Mouse (Mus musculus) C2C12 (cell line): ENCODE measurements around the gene L3mbtl4. TPM values are rescaled to one million over a fixed set of nuclear protein-coding genes. Genes with fewer than 3 reads are reported as not detected.

Experiments used
- H3K27me3 ChIP-seq: one replicate; pipeline ENCODE4 v1.6.1; 2011; ENCODE audit not compliant: control insufficient read depth, insufficient read depth, insufficient read length
- H3K36me3 ChIP-seq: one replicate; pipeline ENCODE4 v1.6.1; 2011; ENCODE audit not compliant: control insufficient read depth, insufficient read depth
- H3K4me3 ChIP-seq: one replicate; pipeline ENCODE4 v1.5.1; 2011; ENCODE audit warnings: mild to moderate bottlenecking, control low read depth; ENCODE audit not compliant: poor library complexity, insufficient read depth, severe bottlenecking
- H3K79me2 ChIP-seq: one replicate; pipeline ENCODE4 v1.6.1; 2011; ENCODE audit not compliant: control insufficient read depth, insufficient read depth
- H3K79me3 ChIP-seq: one replicate; pipeline ENCODE4 v1.6.1; 2011; ENCODE audit warnings: low read depth, control low read depth
- H3ac ChIP-seq: one replicate; pipeline ENCODE3; 2011; ENCODE audit warnings: low read depth; ENCODE audit not compliant: control insufficient read depth, insufficient read length
- CEBPB ChIP-seq: IDR thresholded peaks from one replicate; pipeline ENCODE4 v1.6.1; 2011; ENCODE audit warnings: low read depth, mild to moderate bottlenecking, control low read depth, moderate library complexity
- CTCF ChIP-seq: IDR thresholded peaks from one replicate; pipeline ENCODE4 v1.5.1; 2011; ENCODE audit not compliant: control insufficient read depth, insufficient read depth, insufficient read length
- FOSL1 ChIP-seq: IDR thresholded peaks from one replicate; pipeline ENCODE4 v1.8.0; 2011; ENCODE audit warnings: mild to moderate bottlenecking, low read length; ENCODE audit not compliant: poor library complexity, insufficient read depth, severe bottlenecking
- MAX ChIP-seq: IDR thresholded peaks from one replicate; pipeline ENCODE4 v1.6.1; 2011; ENCODE audit warnings: mild to moderate bottlenecking, control low read depth
- MYOD1 ChIP-seq: IDR thresholded peaks from one replicate; pipeline ENCODE4 v1.6.1; 2011; ENCODE audit warnings: low read depth; ENCODE audit not compliant: control insufficient read depth, insufficient read length
- MYOG ChIP-seq: IDR thresholded peaks from one replicate; pipeline ENCODE4 v1.6.1; 2011; ENCODE audit not compliant: control insufficient read depth, insufficient read length; ENCODE audit errors: extremely low read depth
- USF1 ChIP-seq: IDR thresholded peaks from one replicate; pipeline ENCODE4 v1.6.1; 2011; ENCODE audit warnings: low read depth, mild to moderate bottlenecking, control low read depth, moderate library complexity
- polyA plus RNA-seq: library from polyadenylated mRNA; unstranded; fragments of >200 nt; fragmentation: generic; extraction: Trizol; gene quantifications from one replicate; pipeline ENCODE4 v1.2.1, GENCODE M21; 2012; ENCODE audit warnings: missing spikeins

Gene L3mbtl4
- polyA plus RNA-seq, 1 experiment, result not detected

DNA sequence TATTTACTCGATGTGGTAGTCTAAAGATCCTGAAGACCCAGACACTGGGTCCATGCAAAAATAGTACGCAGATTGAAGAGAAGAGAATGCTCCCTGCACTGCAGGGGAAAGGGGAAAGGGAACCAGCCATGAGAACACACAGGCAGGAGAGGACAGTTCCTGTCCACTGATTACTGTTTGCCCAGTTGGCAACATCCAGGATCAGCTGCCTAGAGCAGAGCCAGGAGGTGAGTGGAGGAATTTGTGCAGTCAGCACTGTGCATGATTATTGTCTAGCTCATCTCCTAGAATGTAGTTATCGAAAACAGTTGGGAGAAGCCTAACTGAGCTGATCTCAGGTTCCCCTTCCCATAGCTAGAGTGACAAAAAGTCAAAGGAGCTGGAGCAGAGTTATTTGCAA lies 311.6 kb downstream of the L3mbtl4 start:
- TF ChIP-seq MYOG, result no peak
- no peaks in the 10 kb centered on the region for H3K36me3 ChIP-seq
- H3K4me3 ChIP-seq, result no peak overlapping the region
- no peaks in the 10 kb centered on the region for H3K27me3 ChIP-seq
- no peaks in the 10 kb centered on the region for H3K79me2 ChIP-seq
- no peak overlapping the region for H3ac ChIP-seq
- no peaks in the 10 kb centered on the region for H3K79me3 ChIP-seq

DNA sequence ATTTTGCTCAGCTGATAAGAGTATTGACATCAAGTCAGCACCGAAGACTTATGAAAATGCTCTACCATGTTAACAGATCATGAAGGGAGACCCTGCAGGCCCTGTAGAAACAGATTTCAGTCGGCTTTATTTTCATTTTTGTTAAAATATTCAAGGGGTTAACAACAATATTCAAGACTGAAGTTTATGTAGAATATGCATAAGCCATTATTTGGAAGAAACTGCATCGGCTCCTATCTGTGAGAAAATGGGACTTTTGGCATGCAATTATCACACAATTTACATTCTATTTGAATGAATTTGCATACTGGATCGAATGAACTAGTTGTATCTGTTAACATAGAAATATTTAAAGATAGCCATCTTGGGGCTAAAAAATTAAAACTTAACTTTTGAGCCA lies 318.0 kb downstream of the L3mbtl4 start:
- no peaks in the 10 kb centered on the region for H3K27me3 ChIP-seq
- no peak overlapping the region for H3ac ChIP-seq
- H3K79me2 ChIP-seq, result no peaks in the 10 kb centered on the region
- H3K36me3 ChIP-seq, result no peaks in the 10 kb centered on the region
- no peaks in the 10 kb centered on the region for H3K79me3 ChIP-seq
- TF ChIP-seq MYOG, result no peak
- TF ChIP-seq CEBPB, result no peak
- TF ChIP-seq USF1, result no peak
- TF ChIP-seq MYOD1, result no peak
- TF ChIP-seq FOSL1, result no peak
- no peak for TF ChIP-seq CTCF
- H3K4me3 ChIP-seq, result no peak overlapping the region

GRCm38 (mm10) chr17:68602744-68603143 lies 329.1 kb downstream of the L3mbtl4 start:
- no peaks in the 10 kb centered on the region for H3K79me3 ChIP-seq
- no peaks in the 10 kb centered on the region for H3K79me2 ChIP-seq
- no peak overlapping the region for H3K4me3 ChIP-seq
- no peaks in the 10 kb centered on the region for H3K27me3 ChIP-seq
- no peak overlapping the region for H3ac ChIP-seq
- TF ChIP-seq CEBPB, result no peak
- no peak for TF ChIP-seq MYOG
- TF ChIP-seq FOSL1, result no peak
- no peak for TF ChIP-seq USF1
- TF ChIP-seq CTCF, result no peak
- TF ChIP-seq MAX, result no peak
- no peak for TF ChIP-seq MYOD1
- H3K36me3 ChIP-seq, result no peaks in the 10 kb centered on the region

- Histone ChIP-seq H3K79me3 (no peaks in the 10 kb centered on the region), H3K4me3 (no peak overlapping the region), H3K27me3 (no peaks in the 10 kb centered on the region), H3K79me2 (no peaks in the 10 kb centered on the region), H3ac (no peak overlapping the region), H3K36me3 (no peaks in the 10 kb centered on the region)
- no peak for TF ChIP-seq USF1
- TF ChIP-seq MAX, result no peak
- TF ChIP-seq CTCF, result no peak
- no peak for TF ChIP-seq MYOD1
- TF ChIP-seq MYOG, result no peak
- no peak for TF ChIP-seq FOSL1
- no peak for TF ChIP-seq CEBPB
These were observed 334.1 kb downstream of the L3mbtl4 start for GRCm38 (mm10) chr17:68607691-68608090.

DNA sequence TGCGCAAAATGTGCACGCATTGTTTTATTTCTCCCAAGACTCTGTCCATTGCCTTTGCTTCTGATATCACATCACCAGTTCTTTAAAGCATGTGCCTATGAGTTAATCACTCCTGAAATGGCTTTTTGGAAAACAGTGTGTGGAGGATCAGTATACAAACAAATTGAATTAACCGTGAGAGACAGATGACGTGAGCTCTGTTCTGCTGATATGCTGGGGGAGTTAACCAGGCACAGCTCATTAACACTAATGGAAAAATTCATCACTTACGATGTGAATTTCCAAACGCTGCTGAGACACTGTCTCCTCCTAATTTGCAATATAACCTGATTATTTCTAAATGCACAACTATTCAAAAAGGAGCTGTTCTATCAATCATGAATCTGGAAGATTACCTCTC lies 337.6 kb downstream of the L3mbtl4 start:
- no peaks in the 10 kb centered on the region for H3K79me3 ChIP-seq
- H3K27me3 ChIP-seq, result no peaks in the 10 kb centered on the region
- no peak overlapping the region for H3ac ChIP-seq
- no peaks in the 10 kb centered on the region for H3K36me3 ChIP-seq
- TF ChIP-seq CEBPB, result no peak
- TF ChIP-seq CTCF, result no peak
- TF ChIP-seq FOSL1, result no peak
- no peak for TF ChIP-seq MYOG
- no peak for TF ChIP-seq MAX
- TF ChIP-seq MYOD1, result no peak
- no peak for TF ChIP-seq USF1
- H3K4me3 ChIP-seq, result no peak overlapping the region
- H3K79me2 ChIP-seq, result no peaks in the 10 kb centered on the region

DNA sequence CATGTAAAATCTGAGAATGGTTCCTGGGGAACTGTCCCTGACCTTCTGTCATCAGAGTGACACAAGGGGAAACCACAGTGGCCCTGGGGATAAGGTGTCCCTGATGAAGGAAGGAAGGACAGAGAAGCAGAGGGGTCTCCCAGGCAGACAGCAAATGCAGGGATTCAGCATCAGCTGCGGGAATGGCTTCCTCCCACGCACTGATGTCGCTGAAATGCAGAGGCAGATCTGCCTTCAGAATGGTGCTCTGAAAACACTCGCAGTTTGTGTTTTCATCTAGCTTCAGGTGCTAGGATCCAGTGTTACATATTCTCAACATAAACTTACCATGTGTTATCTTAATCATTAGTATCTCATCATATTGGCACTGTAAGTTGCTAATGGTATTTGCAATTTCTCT lies 351.7 kb downstream of the L3mbtl4 start:
- TF ChIP-seq USF1 (no peak), CEBPB (no peak), FOSL1 (no peak), CTCF (no peak), MYOD1 (no peak), MYOG (no peak), MAX (no peak)
- Histone ChIP-seq H3K79me2 (no peaks in the 10 kb centered on the region), H3K36me3 (no peaks in the 10 kb centered on the region), H3K79me3 (no peaks in the 10 kb centered on the region), H3K27me3 (no peaks in the 10 kb centered on the region), H3ac (no peak overlapping the region), H3K4me3 (no peak overlapping the region)
